Mouse (Mus musculus): ENCODE data around the gene Trmt112. TPM values are rescaled to one million over a fixed set of nuclear protein-coding genes. Genes with fewer than 3 reads are reported as not detected.

Gene Trmt112
- total and polyA plus RNA-seq, 2 experiments from 2014 or later: 85.4 to 110 TPM

DNA sequence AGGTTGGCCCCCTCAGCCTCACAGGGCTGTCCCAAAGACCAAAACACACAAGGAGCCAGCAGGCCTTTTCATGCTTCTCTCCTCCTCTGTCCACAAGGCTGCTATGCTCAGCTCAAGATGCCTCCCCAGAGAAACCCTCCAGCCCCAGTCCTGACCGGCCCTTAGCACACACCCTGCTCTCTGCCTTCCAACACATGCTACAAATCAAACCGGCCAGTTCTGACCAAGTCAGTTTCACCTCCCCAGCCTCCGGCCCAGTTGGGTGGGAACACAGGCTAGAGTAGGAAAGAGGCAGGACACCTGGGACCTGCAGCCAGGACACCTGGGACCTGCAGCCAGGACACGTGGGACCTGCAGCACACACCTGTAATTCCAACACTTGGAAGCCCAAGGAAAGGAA, 7.0 kb downstream of the Trmt112 start:
- Histone ChIP-seq H3K9ac (replicated peaks; ENCODE audit: low read length, poor library complexity, severe bottlenecking) (no peak overlapping the region), H3K36me3 (ENCODE audit: insufficient read depth, low read length) (peaks cover 26% of the 10 kb centered on the region), H3K27me3 (ENCODE audit: insufficient read depth, low read length) (no peaks in the 10 kb centered on the region), H3K4me2 (ENCODE audit: low read depth, low read length, poor library complexity, severe bottlenecking) (no peak overlapping the region), H3K27ac (ENCODE audit: low read depth, low read length) (no peak overlapping the region), H3K9me3 (ENCODE audit: low read length) (no peaks in the 10 kb centered on the region), H3K4me3 (ENCODE audit: low read depth, low read length) (no peak overlapping the region), H3K4me1 (ENCODE audit: insufficient read depth, low read length) (peaks cover 11% of the 10 kb centered on the region)
- no peak for TF ChIP-seq CTCF (IDR thresholded peaks at IDR 0.05)
- DNase-seq (ENCODE audit: low spot score) (no peak), ATAC-seq (ENCODE audit: low FRiP score) (no peak)
- WGBS: 82% methylated on average over 4 of the region's 4 CpGs

- no peak for ATAC-seq (ENCODE audit: low FRiP score)
- H3K27ac ChIP-seq (ENCODE audit: low read depth, low read length): no peak overlapping the region
- H3K4me1 ChIP-seq (ENCODE audit: insufficient read depth, low read length): peaks cover 16% of the 10 kb centered on the region
- WGBS: 93% methylated on average over 4 of the region's 4 CpGs
- no peak overlapping the region for H3K9ac ChIP-seq (replicated peaks; ENCODE audit: low read length, poor library complexity, severe bottlenecking)
- no peaks in the 10 kb centered on the region for H3K9me3 ChIP-seq (ENCODE audit: low read length)
- H3K27me3 ChIP-seq (ENCODE audit: insufficient read depth, low read length): peaks cover 4% of the 10 kb centered on the region
- no peak for TF ChIP-seq CTCF (IDR thresholded peaks at IDR 0.05)
- no peak overlapping the region for H3K4me3 ChIP-seq (ENCODE audit: low read depth, low read length)
- DNase-seq (ENCODE audit: low spot score): no peak
- H3K4me2 ChIP-seq (ENCODE audit: low read depth, low read length, poor library complexity, severe bottlenecking): no peak overlapping the region
- H3K36me3 ChIP-seq (ENCODE audit: insufficient read depth, low read length): peaks cover 8% of the 10 kb centered on the region; the same call in 1 of the 2 replicates
These were observed 8.8 kb downstream of the Trmt112 start for GRCm38 (mm10) chr19:6918321-6918720.

GRCm38 (mm10) chr19:6919431-6919830, 9.9 kb downstream of the Trmt112 start:
- DNase-seq (ENCODE audit: low spot score): no peak
- Histone ChIP-seq H3K9ac (replicated peaks; ENCODE audit: low read length, poor library complexity, severe bottlenecking) (0 out of 2 replicates have a peak overlapping the region, but pooled peaks have one; percentile 29), H3K36me3 (ENCODE audit: insufficient read depth, low read length) (no peaks in the 10 kb centered on the region), H3K4me2 (ENCODE audit: low read depth, low read length, poor library complexity, severe bottlenecking) (no peak overlapping the region), H3K9me3 (ENCODE audit: low read length) (no peaks in the 10 kb centered on the region), H3K4me3 (ENCODE audit: low read depth, low read length) (no peak overlapping the region), H3K27me3 (ENCODE audit: insufficient read depth, low read length) (peaks cover 13% of the 10 kb centered on the region), H3K4me1 (ENCODE audit: insufficient read depth, low read length) (peaks cover 16% of the 10 kb centered on the region), H3K27ac (ENCODE audit: low read depth, low read length) (no peak overlapping the region)
- no peak for ATAC-seq (ENCODE audit: low FRiP score)
- no peak for TF ChIP-seq CTCF (IDR thresholded peaks at IDR 0.05)

GRCm38 (mm10) chr19:6919876-6920740, 10.6 kb downstream of the Trmt112 start:
- Histone ChIP-seq H3K9me3 (ENCODE audit: low read length) (no peaks in the 10 kb centered on the region), H3K27me3 (ENCODE audit: insufficient read depth, low read length) (peaks cover 19% of the 10 kb centered on the region), H3K36me3 (ENCODE audit: insufficient read depth, low read length) (no peaks in the 10 kb centered on the region), H3K4me1 (ENCODE audit: insufficient read depth, low read length) (peaks cover 16% of the 10 kb centered on the region), H3K27ac (ENCODE audit: low read depth, low read length) (no peak overlapping the region), H3K9ac (replicated peaks; ENCODE audit: low read length, poor library complexity, severe bottlenecking) (peak overlapping the region; percentile 29; the same call in 1 of the 2 replicates), H3K4me3 (ENCODE audit: low read depth, low read length) (peak overlapping the region; percentile 83), H3K4me2 (ENCODE audit: low read depth, low read length, poor library complexity, severe bottlenecking) (peak overlapping the region; percentile 84)
- DNase-seq (ENCODE audit: low spot score) (peak; percentile 27), ATAC-seq (ENCODE audit: low FRiP score) (no peak)
- 45% methylated on average over 8 of the region's 8 CpGs for WGBS
- no peak for TF ChIP-seq CTCF (IDR thresholded peaks at IDR 0.05)

- Histone ChIP-seq H3K27me3 (ENCODE audit: insufficient read depth, low read length) (peaks cover 28% of the 10 kb centered on the region), H3K27ac (ENCODE audit: low read depth, low read length) (peak overlapping the region; percentile 74), H3K4me3 (ENCODE audit: low read depth, low read length) (peak overlapping the region; percentile 83), H3K4me1 (ENCODE audit: insufficient read depth, low read length) (peaks cover 16% of the 10 kb centered on the region), H3K9me3 (ENCODE audit: low read length) (no peaks in the 10 kb centered on the region), H3K9ac (replicated peaks; ENCODE audit: low read length, poor library complexity, severe bottlenecking) (peak overlapping the region; percentile 84), H3K36me3 (ENCODE audit: insufficient read depth, low read length) (no peaks in the 10 kb centered on the region), H3K4me2 (ENCODE audit: low read depth, low read length, poor library complexity, severe bottlenecking) (peak overlapping the region; percentile 84)
- peak; percentile 33; the same call in 1 of the 2 replicates for TF ChIP-seq CTCF (IDR thresholded peaks at IDR 0.05)
- ATAC-seq (ENCODE audit: low FRiP score) (peak; percentile 3), DNase-seq (ENCODE audit: low spot score) (peak; percentile 40)
- 3% methylated on average over 32 of the region's 48 CpGs for WGBS
These were observed 11.5 kb downstream of the Trmt112 start for GRCm38 (mm10) chr19:6920741-6921636.
